Mouse (Mus musculus) embryonic facial prominence, embryonic 12.5 days (tissue): ENCODE measurements around the gene Fam189a1. TPM values are rescaled to one million over a fixed set of nuclear protein-coding genes. Genes with fewer than 3 reads are reported as not detected.

Source experiments
- ATAC-seq: fragments of 200-750 bp; cut with Nextera tagmentation; 2 replicates; pipeline ENCODE4 v1.8.0; 2017; ENCODE audit not compliant: insufficient number of reproducible peaks, insufficient read depth, low FRiP score, low TSS enrichment
- H3K27ac ChIP-seq: fragments of 300-500 bp; sonication (generic); 2 replicates; pipeline ENCODE4 v1.5.1; 2016; ENCODE audit warnings: mild to moderate bottlenecking
- H3K27me3 ChIP-seq: fragments of 300-500 bp; sonication (generic); 2 replicates; pipeline ENCODE4 v1.6.1; 2016; ENCODE audit warnings: mild to moderate bottlenecking, moderate library complexity
- H3K36me3 ChIP-seq: fragments of 300-500 bp; sonication (generic); 2 replicates; pipeline ENCODE4 v1.6.1; 2016; ENCODE audit warnings: mild to moderate bottlenecking
- H3K4me1 ChIP-seq: fragments of 300-500 bp; sonication (generic); 2 replicates; pipeline ENCODE4 v1.6.1; 2016
- H3K4me2 ChIP-seq: fragments of 300-500 bp; sonication (generic); replicated peaks from 2 replicates; pipeline ENCODE4 v1.6.1; 2016; ENCODE audit warnings: mild to moderate bottlenecking, moderate library complexity
- H3K4me3 ChIP-seq: fragments of 300-500 bp; sonication (generic); 2 replicates; pipeline ENCODE4 v1.5.1; 2016; ENCODE audit warnings: mild to moderate bottlenecking
- H3K9ac ChIP-seq: fragments of 300-500 bp; sonication (generic); 2 replicates; pipeline ENCODE4 v1.6.1; 2016; ENCODE audit warnings: mild to moderate bottlenecking, moderate library complexity
- H3K9me3 ChIP-seq: fragments of 300-500 bp; sonication (generic); 2 replicates; pipeline ENCODE4 v1.6.1; 2016; ENCODE audit warnings: mild to moderate bottlenecking, moderate library complexity
- WGBS: fragments of 180-500 bp; shearing (Covaris S2); methylation state at CpG from one replicate; pipeline ENCODE4 v1.1.7; 2016; 5-methylcytosine and 5-hydroxymethylcytosine counted together
- polyA plus RNA-seq: library from polyadenylated mRNA; unstranded; fragments of >200 nt; fragmentation: Nextera tagmentation; extraction: Ambion mirVana; gene quantifications from 2 replicates; pipeline ENCODE4 v1.2.1, GENCODE M21; 2016

Gene Fam189a1
- polyA plus RNA-seq, 1 experiment from 2014 or later = 2.9 TPM

DNA sequence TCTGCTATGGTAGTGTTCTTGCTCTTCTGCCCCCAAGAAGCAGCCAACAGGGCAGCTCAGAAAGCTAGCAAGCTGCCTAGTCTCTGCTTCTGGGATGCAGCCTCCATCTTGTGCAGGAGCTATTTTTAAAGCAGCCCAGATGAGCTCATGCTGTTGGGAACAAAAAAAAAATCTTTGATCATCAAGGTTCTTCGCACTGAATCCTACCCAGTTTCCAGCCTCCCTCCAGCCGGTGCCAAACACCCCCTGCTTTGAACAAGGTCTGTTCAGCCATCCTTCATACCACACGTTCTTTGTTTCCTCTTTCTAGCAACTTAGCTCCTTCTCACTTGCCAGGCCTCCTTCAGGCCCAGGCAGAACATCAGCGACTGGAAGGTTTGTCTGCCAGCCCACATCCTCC is 376.9 kb downstream of the Fam189a1 start:
- no peak for ATAC-seq
- Histone ChIP-seq H3K27me3 (0 out of 2 replicates have a peak, but pooled peaks cover 3% of the 10 kb centered on the region), H3K36me3 (no peaks in the 10 kb centered on the region), H3K4me3 (no peak overlapping the region), H3K4me1 (no peaks in the 10 kb centered on the region), H3K27ac (no peak overlapping the region), H3K9ac (no peak overlapping the region), H3K4me2 (no peak overlapping the region), H3K9me3 (no peaks in the 10 kb centered on the region)
- WGBS = 83% methylated on average over 4 of the region's 4 CpGs

DNA sequence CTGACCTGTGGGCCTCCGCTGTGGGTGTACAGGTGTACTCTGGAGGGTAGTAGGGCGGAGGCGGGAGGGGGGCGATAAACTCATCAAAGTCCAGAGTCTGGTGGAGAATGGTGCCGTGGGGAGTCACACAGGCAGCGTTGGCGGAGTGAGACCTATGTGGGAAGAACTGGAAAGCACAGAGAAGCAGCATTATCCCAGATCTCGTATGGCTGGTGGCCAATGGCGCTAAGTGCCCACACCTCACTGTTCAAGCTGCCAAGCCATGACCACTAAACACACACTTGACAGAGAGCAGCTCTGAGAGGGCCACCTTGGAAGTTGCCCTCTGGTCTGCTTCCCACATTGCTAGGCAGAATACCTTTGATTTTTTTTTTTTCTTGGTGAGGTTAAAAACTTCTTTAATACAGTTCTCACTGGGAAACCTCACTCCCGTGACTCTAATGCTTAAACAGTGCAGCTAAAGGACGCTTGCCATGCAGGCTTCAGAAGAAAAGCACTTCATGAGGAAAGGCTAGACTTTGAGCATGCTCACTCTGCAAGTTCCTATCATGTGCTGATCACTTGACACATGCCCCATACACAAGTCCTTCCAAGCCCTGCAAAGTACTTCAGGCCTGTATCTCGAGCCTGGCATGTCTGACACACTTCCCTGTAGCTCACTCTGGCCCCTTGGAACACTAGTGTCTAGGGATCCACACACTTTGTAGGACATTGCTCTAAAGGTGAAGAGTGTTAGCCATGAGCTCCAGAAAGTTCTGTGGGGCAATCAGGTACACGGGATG is 379.5 kb downstream of the Fam189a1 start:
- Histone ChIP-seq H3K9me3 (no peaks in the 10 kb centered on the region), H3K4me3 (no peak overlapping the region), H3K4me2 (no peak overlapping the region), H3K27me3 (0 out of 2 replicates have a peak, but pooled peaks cover 3% of the 10 kb centered on the region), H3K36me3 (no peaks in the 10 kb centered on the region), H3K27ac (no peak overlapping the region), H3K4me1 (no peaks in the 10 kb centered on the region), H3K9ac (no peak overlapping the region)
- ATAC-seq = no peak
- 87% methylated on average over 13 of the region's 13 CpGs for WGBS

DNA sequence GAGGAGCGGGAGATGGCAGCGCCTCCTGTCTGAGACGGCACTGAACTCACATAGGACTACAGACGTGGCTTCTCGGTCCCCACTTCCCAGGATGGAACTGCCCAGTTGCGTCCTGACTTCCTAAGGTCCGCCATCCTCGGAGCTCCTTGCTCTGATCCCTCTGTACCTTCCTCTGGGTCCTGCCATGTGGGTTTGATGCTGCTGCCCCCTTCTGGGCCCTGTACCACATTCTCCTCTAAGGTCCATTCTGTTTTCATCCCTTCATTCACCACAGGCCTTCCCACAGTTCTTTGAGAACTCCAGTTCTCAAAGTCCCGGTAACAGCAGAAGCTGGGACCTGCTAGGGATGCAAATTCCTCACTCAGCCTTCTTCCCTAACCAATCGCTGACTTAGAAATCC is 382.9 kb downstream of the Fam189a1 start:
- Histone ChIP-seq H3K27ac (no peak overlapping the region), H3K4me2 (no peak overlapping the region), H3K4me3 (no peak overlapping the region), H3K9me3 (no peaks in the 10 kb centered on the region), H3K27me3 (0 out of 2 replicates have a peak, but pooled peaks cover 3% of the 10 kb centered on the region), H3K9ac (no peak overlapping the region), H3K4me1 (no peaks in the 10 kb centered on the region; the same call in 1 of the 2 replicates), H3K36me3 (no peaks in the 10 kb centered on the region)
- WGBS = 44% methylated on average over 10 of the region's 10 CpGs
- no peak for ATAC-seq

DNA sequence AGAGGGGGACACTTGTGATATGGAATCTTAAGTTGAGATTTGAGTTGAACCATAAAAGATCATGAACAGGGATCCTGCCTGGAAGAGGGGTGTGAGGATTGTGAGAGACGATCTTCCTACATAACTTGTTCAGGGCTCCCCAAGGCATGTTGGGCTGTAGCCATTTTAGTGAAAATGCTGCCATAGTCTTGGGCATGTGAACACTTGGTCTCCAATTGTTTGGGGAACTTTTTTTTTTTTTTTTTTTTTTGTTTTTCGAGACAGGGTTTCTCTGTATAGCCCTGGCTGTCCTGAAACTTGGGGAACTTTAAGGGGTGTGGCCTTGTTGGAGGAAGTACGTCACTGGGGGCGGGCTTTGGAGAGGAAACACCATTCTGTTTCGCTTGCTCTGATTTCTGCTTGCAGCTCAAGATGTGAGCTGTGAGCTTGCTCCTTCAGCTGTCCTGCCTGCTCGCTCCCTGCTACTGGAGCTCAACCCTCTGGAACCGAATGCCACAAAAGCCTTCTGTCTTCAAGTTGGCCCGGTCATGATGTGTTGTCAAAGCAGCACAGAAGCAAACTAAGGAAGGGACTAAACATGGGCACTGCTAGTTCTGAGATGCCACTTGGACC is 385.5 kb downstream of the Fam189a1 start:
- no peak overlapping the region for H3K9ac ChIP-seq
- H3K4me3 ChIP-seq = no peak overlapping the region
- ATAC-seq = no peak
- no peaks in the 10 kb centered on the region for H3K27me3 ChIP-seq
- H3K27ac ChIP-seq = no peak overlapping the region
- 79% methylated on average over 8 of the region's 8 CpGs for WGBS
- no peaks in the 10 kb centered on the region for H3K9me3 ChIP-seq
- no peaks in the 10 kb centered on the region; the same call in 1 of the 2 replicates for H3K4me1 ChIP-seq
- H3K36me3 ChIP-seq = no peaks in the 10 kb centered on the region
- H3K4me2 ChIP-seq = no peak overlapping the region

DNA sequence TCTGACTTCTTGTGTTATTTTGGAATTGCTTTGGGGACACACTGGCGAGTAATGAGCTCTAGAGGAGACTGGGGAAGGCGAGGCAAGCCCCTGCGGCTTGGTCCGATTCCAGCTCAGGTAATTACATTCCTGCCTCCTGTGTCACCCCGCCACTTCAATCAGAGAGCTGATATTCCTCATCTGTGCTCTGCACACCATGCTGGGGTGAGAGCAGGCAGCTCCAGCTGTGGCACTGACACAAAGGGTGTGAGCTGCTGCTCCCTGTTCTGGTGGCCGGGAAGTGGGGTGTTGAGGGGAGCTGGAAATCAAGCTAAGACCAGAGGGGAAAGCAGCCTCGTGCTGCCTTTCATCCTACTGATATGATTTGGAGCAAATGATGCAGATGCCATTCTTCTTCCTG is 386.6 kb downstream of the Fam189a1 start:
- ATAC-seq = no peak
- Histone ChIP-seq H3K9ac (no peak overlapping the region), H3K9me3 (no peaks in the 10 kb centered on the region), H3K27ac (no peak overlapping the region), H3K4me3 (no peak overlapping the region), H3K36me3 (no peaks in the 10 kb centered on the region), H3K4me1 (no peaks in the 10 kb centered on the region; the same call in 1 of the 2 replicates), H3K27me3 (no peaks in the 10 kb centered on the region), H3K4me2 (no peak overlapping the region)
- 57% methylated on average over 7 of the region's 7 CpGs for WGBS

DNA sequence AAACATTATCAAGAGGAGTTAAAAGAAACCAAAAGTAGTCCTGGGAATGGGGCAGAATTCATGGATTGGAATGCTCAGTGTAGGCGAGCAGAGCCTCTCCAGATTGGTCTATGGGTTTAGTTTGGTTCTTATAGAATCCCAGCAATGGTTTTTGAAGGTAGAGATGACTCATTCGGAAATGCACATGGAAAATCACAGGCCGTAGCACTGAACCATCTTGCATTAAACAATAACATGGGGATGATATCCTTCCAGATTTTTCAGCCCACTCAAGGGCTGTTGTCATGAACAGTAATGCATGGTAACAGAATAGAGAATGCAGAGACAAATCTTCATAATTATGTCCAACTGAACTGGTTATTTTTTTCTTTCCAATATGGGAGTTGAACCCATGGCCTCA is 390.8 kb downstream of the Fam189a1 start:
- H3K4me1 ChIP-seq = no peaks in the 10 kb centered on the region; the same call in 1 of the 2 replicates
- no peak overlapping the region for H3K4me2 ChIP-seq
- no peaks in the 10 kb centered on the region for H3K27me3 ChIP-seq
- 82% methylated on average over 3 of the region's 3 CpGs for WGBS
- no peak for ATAC-seq
- no peak overlapping the region for H3K4me3 ChIP-seq
- no peak overlapping the region for H3K27ac ChIP-seq
- H3K36me3 ChIP-seq = no peaks in the 10 kb centered on the region
- H3K9ac ChIP-seq = no peak overlapping the region
- no peaks in the 10 kb centered on the region for H3K9me3 ChIP-seq

DNA sequence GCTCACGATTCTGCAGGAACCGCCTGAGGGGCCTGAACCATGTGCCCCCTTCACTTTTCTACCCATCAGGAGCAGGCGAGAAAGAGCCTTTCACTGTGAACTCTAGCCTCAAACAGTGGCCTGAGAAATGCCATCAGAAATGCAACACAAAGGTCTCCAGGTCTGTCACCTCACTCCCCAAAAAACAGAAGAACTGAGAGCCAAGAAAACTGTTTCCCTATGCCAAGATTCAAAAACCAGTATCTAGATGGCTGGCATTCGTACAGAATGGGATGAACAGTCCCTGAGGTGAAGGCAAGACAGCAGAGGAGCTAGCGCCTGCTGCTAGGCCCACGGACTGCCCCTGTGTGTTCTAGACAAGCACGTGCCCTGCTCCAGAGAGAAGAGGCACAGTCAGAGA is 401.2 kb downstream of the Fam189a1 start:
- WGBS = 86% methylated on average over 7 of the region's 7 CpGs
- no peak for ATAC-seq

DNA sequence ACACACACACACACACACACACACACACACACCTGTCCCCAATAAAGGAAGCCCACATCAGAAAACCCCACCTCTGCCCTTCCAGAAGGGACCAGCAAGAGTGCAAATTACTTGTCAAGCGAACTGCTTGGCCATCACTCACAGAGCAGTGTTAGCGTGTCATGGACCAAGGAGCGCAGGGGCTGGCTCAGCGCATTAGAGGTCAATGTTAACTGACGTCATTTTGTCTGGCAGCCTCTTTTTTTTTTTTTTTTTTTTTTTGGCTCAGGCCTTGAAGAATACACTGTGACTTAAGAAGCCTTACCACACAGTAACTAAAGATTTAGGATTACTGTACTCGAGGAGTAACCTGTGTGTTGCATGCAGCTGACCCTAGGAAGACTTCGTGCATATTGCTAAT is 402.2 kb downstream of the Fam189a1 start:
- Histone ChIP-seq H3K36me3 (no peaks in the 10 kb centered on the region), H3K4me1 (no peaks in the 10 kb centered on the region), H3K4me2 (no peak overlapping the region), H3K4me3 (no peak overlapping the region), H3K27me3 (no peaks in the 10 kb centered on the region), H3K9ac (no peak overlapping the region), H3K27ac (no peak overlapping the region), H3K9me3 (no peaks in the 10 kb centered on the region)
- 73% methylated on average over 7 of the region's 7 CpGs for WGBS
- ATAC-seq = no peak

More for the DNA sequence above, 401.2 kb downstream of the Fam189a1 start:
- Histone ChIP-seq H3K27ac (no peak overlapping the region), H3K4me1 (no peaks in the 10 kb centered on the region), H3K4me3 (no peak overlapping the region), H3K27me3 (no peaks in the 10 kb centered on the region), H3K9me3 (no peaks in the 10 kb centered on the region), H3K9ac (no peak overlapping the region), H3K36me3 (no peaks in the 10 kb centered on the region), H3K4me2 (no peak overlapping the region)

DNA sequence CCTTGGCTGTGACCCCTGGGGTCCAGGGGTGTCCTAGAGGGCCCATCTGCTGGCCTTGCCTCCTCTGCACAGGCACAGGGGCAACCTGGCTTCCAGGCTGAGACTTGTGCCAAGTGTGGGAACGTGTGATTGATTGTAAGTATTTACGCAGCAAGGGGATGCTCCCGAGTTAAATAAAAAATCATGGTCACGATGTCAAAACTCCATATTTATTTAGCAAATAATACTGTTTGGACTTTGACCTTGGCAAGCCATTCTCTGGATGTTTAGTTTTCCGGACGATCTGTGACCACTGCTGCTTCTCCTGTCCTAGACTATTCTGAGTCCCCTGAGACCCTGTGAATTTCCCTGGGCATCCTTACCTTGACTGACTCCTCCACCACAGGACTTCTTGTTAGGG is 402.7 kb downstream of the Fam189a1 start:
- no peaks in the 10 kb centered on the region for H3K27me3 ChIP-seq
- no peak for ATAC-seq
- WGBS = 75% methylated on average over 6 of the region's 6 CpGs

DNA sequence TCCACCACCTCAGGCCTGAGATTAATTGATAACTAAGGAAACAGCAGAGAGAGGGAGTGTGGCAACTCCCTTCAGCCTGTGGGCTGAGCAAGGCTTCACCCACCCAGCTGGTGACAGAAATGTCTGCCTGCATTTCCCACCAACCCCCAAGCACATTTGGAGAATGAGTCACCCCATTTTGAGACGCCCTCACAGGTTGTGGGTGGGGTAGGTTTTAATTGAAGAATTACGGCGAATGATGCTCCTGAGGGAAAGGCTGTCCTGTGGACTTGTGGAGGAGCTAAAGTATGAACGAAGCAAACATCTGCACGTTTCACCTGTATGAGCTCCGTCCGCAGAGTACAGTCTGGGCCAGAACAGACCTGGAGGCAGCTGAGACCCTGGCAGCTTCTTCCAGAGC is 404.2 kb downstream of the Fam189a1 start:
- no peak overlapping the region for H3K27ac ChIP-seq
- H3K9me3 ChIP-seq = no peaks in the 10 kb centered on the region
- no peaks in the 10 kb centered on the region for H3K36me3 ChIP-seq
- no peaks in the 10 kb centered on the region for H3K27me3 ChIP-seq
- WGBS = 87% methylated on average over 7 of the region's 7 CpGs
- H3K4me1 ChIP-seq = no peaks in the 10 kb centered on the region
- H3K9ac ChIP-seq = no peak overlapping the region
- H3K4me2 ChIP-seq = no peak overlapping the region
- no peak overlapping the region for H3K4me3 ChIP-seq
- no peak for ATAC-seq

More for the DNA sequence above, 402.7 kb downstream of the Fam189a1 start:
- H3K9me3 ChIP-seq = no peaks in the 10 kb centered on the region
- H3K36me3 ChIP-seq = no peaks in the 10 kb centered on the region
- no peak overlapping the region for H3K4me2 ChIP-seq
- no peak overlapping the region for H3K27ac ChIP-seq
- no peak overlapping the region for H3K4me3 ChIP-seq
- no peaks in the 10 kb centered on the region for H3K4me1 ChIP-seq
- no peak overlapping the region for H3K9ac ChIP-seq

DNA sequence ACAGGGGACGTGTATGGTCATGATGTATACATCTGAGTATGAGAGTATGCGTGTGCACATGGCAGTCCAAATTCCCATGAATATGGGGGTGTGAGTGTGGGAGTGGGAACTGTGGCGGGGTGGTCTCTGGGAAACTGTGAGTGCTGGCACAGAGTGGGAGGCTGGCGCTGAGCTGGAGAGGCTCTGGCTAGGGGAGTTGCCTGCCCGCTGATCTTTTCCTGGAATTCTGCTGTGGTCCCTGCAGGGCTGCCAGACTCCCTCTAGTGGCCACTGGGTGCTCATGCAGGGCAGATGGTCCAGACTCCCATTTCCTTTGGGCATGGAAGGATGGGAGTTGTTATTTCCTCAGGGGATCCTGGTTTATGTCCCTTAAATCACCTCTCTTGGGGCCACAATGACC is 404.9 kb downstream of the Fam189a1 start:
- Histone ChIP-seq H3K4me2 (no peak overlapping the region), H3K27me3 (no peaks in the 10 kb centered on the region), H3K9me3 (no peaks in the 10 kb centered on the region), H3K27ac (no peak overlapping the region), H3K4me3 (no peak overlapping the region), H3K4me1 (no peaks in the 10 kb centered on the region), H3K36me3 (no peaks in the 10 kb centered on the region), H3K9ac (no peak overlapping the region)
- peak; percentile 36; the same call in 1 of the 2 replicates for ATAC-seq
- WGBS = 37% methylated on average over 5 of the region's 5 CpGs

DNA sequence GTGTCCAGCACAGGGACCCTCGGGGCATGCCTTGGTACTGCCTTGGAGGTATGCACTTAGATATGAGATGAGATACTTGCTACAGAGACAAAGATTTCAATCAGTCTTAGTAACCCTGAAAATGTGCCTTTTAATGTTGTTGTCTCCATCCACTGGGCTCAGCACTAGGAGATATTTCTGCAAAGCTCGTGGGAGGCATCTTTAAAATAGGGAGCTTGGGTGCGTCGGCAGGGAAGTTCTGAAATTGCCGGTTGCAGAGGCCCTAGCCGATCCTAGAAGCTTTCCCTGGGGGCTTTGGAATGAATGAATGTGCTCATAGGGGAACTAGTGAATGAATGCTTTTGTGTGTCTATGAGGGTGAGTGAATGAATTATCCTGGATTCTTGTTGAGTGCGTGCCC is 412.8 kb downstream of the Fam189a1 start:
- Histone ChIP-seq H3K27ac (no peak overlapping the region), H3K4me1 (no peaks in the 10 kb centered on the region), H3K9me3 (no peaks in the 10 kb centered on the region), H3K9ac (no peak overlapping the region), H3K4me2 (no peak overlapping the region), H3K36me3 (no peaks in the 10 kb centered on the region), H3K4me3 (no peak overlapping the region), H3K27me3 (no peaks in the 10 kb centered on the region)
- ATAC-seq = no peak
- 90% methylated on average over 7 of the region's 7 CpGs for WGBS
